Mouse (Mus musculus) liver, adult 2 months (tissue): ENCODE measurements around the gene Osbpl10.

Experiments
- CTCF ChIP-seq: fragments of 200-500 bp; IDR thresholded peaks from 2 replicates; pipeline ENCODE4 v1.5.1; 2011; ENCODE audit warnings: low read depth, low read length, control low read depth
- POLR2A ChIP-seq: fragments of 200-500 bp; IDR thresholded peaks from 2 replicates; pipeline ENCODE4 v1.6.1; 2011; ENCODE audit warnings: low read length, control low read depth; ENCODE audit not compliant: insufficient read depth; ENCODE audit errors: extremely low read depth

- TF ChIP-seq POLR2A, result no peak
- TF ChIP-seq CTCF, result peak; percentile 49
Measured at GRCm38 (mm10) chr9:115163031-115163430, 184.7 kb downstream of the Osbpl10 start.
